Mouse (Mus musculus) stomach, embryonic 15.5 days (tissue): Measurements from ENCODE around the gene Cdk17. TPM values are rescaled to one million over a fixed set of nuclear protein-coding genes. Genes with fewer than 3 reads are reported as not detected.

Experiments used
- ATAC-seq: fragments of 200-750 bp; cut with Nextera tagmentation; 2 replicates; pipeline ENCODE4 v1.8.0; 2017; ENCODE audit warnings: low read depth, moderate number of reproducible peaks, moderate TSS enrichment; ENCODE audit not compliant: insufficient read depth, low FRiP score
- H3K27ac ChIP-seq: fragments of 300-500 bp; sonication (generic); 2 replicates; pipeline ENCODE4 v1.5.1; 2015; ENCODE audit warnings: mild to moderate bottlenecking, inconsistent platforms
- H3K27me3 ChIP-seq: fragments of 300-500 bp; sonication (generic); replicated peaks from 2 replicates; pipeline ENCODE4 v1.6.1; 2015; ENCODE audit warnings: inconsistent platforms
- H3K36me3 ChIP-seq: fragments of 300-500 bp; sonication (generic); 2 replicates; pipeline ENCODE4 v1.6.1; 2015; ENCODE audit warnings: inconsistent platforms
- H3K4me1 ChIP-seq: fragments of 300-500 bp; sonication (generic); 2 replicates; pipeline ENCODE4 v1.6.1; 2015; ENCODE audit warnings: inconsistent platforms
- H3K4me2 ChIP-seq: fragments of 300-500 bp; sonication (generic); 2 replicates; pipeline ENCODE4 v1.6.1; 2015; ENCODE audit warnings: mild to moderate bottlenecking, inconsistent platforms
- H3K4me3 ChIP-seq: fragments of 300-500 bp; sonication (generic); replicated peaks from 2 replicates; pipeline ENCODE4 v1.5.1; 2015; ENCODE audit warnings: inconsistent platforms
- H3K9ac ChIP-seq: fragments of 300-500 bp; sonication (generic); 2 replicates; pipeline ENCODE4 v1.6.1; 2015; ENCODE audit warnings: inconsistent platforms
- H3K9me3 ChIP-seq: fragments of 300-500 bp; sonication (generic); 2 replicates; pipeline ENCODE4 v1.6.1; 2016; ENCODE audit warnings: inconsistent platforms
- WGBS: fragments of 180-500 bp; shearing (Covaris S2); methylation state at CpG from one replicate; pipeline ENCODE4 v1.1.7; 2015; 5-methylcytosine and 5-hydroxymethylcytosine counted together
- polyA plus RNA-seq: library from polyadenylated mRNA; unstranded; fragments of >200 nt; fragmentation: Nextera tagmentation; extraction: Ambion mirVana; gene quantifications from 2 replicates; pipeline ENCODE4 v1.2.1, GENCODE M21; 2015

Gene Cdk17
- polyA plus RNA-seq, 1 experiment from 2014 or later, result 17.6 TPM

- no peaks in the 10 kb centered on the region for H3K9me3 ChIP-seq
- no peak overlapping the region for H3K27ac ChIP-seq
- peaks cover 2% of the 10 kb centered on the region; the same call in 1 of the 2 replicates for H3K4me1 ChIP-seq
- no peaks in the 10 kb centered on the region for H3K27me3 ChIP-seq
- H3K36me3 ChIP-seq, result peaks cover 43% of the 10 kb centered on the region
- no peak overlapping the region for H3K9ac ChIP-seq
- ATAC-seq, result no peak
- 69% methylated on average over 7 of the region's 7 CpGs for WGBS
- no peak overlapping the region for H3K4me3 ChIP-seq
- H3K4me2 ChIP-seq, result no peak overlapping the region
Observed at GRCm38 (mm10) chr10:93213339-93213738, 52.7 kb downstream of the Cdk17 start.

- H3K27ac ChIP-seq, result no peak overlapping the region
- no peak for ATAC-seq
Observed at GRCm38 (mm10) chr10:93214251-93214650, 53.6 kb downstream of the Cdk17 start.

GRCm38 (mm10) chr10:93215051-93215763 is 54.5 kb downstream of the Cdk17 start:
- WGBS, result 88% methylated on average over 8 of the region's 8 CpGs
- Histone ChIP-seq H3K9ac (no peak overlapping the region), H3K27ac (no peak overlapping the region), H3K4me2 (no peak overlapping the region), H3K9me3 (no peaks in the 10 kb centered on the region), H3K27me3 (no peaks in the 10 kb centered on the region), H3K4me1 (peaks cover 2% of the 10 kb centered on the region; the same call in 1 of the 2 replicates), H3K36me3 (peaks cover 43% of the 10 kb centered on the region), H3K4me3 (no peak overlapping the region)
- ATAC-seq, result no peak

More at GRCm38 (mm10) chr10:93214251-93214650, 53.6 kb downstream of the Cdk17 start:
- H3K9me3 ChIP-seq, result no peaks in the 10 kb centered on the region
- H3K4me2 ChIP-seq, result no peak overlapping the region
- H3K27me3 ChIP-seq, result no peaks in the 10 kb centered on the region
- peaks cover 43% of the 10 kb centered on the region for H3K36me3 ChIP-seq
- H3K4me3 ChIP-seq, result no peak overlapping the region
- 61% methylated on average over 4 of the region's 4 CpGs for WGBS
- peaks cover 2% of the 10 kb centered on the region; the same call in 1 of the 2 replicates for H3K4me1 ChIP-seq
- H3K9ac ChIP-seq, result no peak overlapping the region

GRCm38 (mm10) chr10:93225751-93226150 is 65.1 kb downstream of the Cdk17 start:
- Histone ChIP-seq H3K9me3 (no peaks in the 10 kb centered on the region), H3K9ac (no peak overlapping the region), H3K4me3 (no peak overlapping the region), H3K27me3 (no peaks in the 10 kb centered on the region), H3K4me1 (no peaks in the 10 kb centered on the region), H3K4me2 (no peak overlapping the region), H3K27ac (no peak overlapping the region), H3K36me3 (peaks cover under 1% of the 10 kb centered on the region; the same call in 1 of the 2 replicates)
- ATAC-seq, result no peak
- 82% methylated on average over 6 of the region's 6 CpGs for WGBS

- Histone ChIP-seq H3K36me3 (peaks cover 4% of the 10 kb centered on the region; the same call in 1 of the 2 replicates), H3K9ac (no peak overlapping the region), H3K9me3 (no peaks in the 10 kb centered on the region), H3K4me1 (no peaks in the 10 kb centered on the region), H3K27me3 (no peaks in the 10 kb centered on the region), H3K4me3 (no peak overlapping the region), H3K27ac (no peak overlapping the region), H3K4me2 (no peak overlapping the region)
- 63% methylated on average over 8 of the region's 8 CpGs for WGBS
- no peak for ATAC-seq
Observed at GRCm38 (mm10) chr10:93227921-93228320, 67.2 kb downstream of the Cdk17 start.

- Histone ChIP-seq H3K36me3 (peaks cover 4% of the 10 kb centered on the region; the same call in 1 of the 2 replicates), H3K27ac (no peak overlapping the region), H3K27me3 (no peaks in the 10 kb centered on the region), H3K4me1 (no peaks in the 10 kb centered on the region), H3K4me2 (no peak overlapping the region), H3K9ac (no peak overlapping the region), H3K4me3 (no peak overlapping the region), H3K9me3 (no peaks in the 10 kb centered on the region)
- WGBS, result 73% methylated on average over 11 of the region's 11 CpGs
- no peak for ATAC-seq
Observed at GRCm38 (mm10) chr10:93228401-93229007, 67.8 kb downstream of the Cdk17 start.

- H3K4me1 ChIP-seq, result no peaks in the 10 kb centered on the region
- no peak overlapping the region for H3K9ac ChIP-seq
- H3K36me3 ChIP-seq, result peaks cover 14% of the 10 kb centered on the region
- H3K4me2 ChIP-seq, result no peak overlapping the region
- no peak overlapping the region for H3K4me3 ChIP-seq
- 0 out of 2 replicates have a peak, but pooled peaks have one; percentile 39 for ATAC-seq
- H3K27ac ChIP-seq, result no peak overlapping the region
- no peaks in the 10 kb centered on the region for H3K9me3 ChIP-seq
- no peaks in the 10 kb centered on the region for H3K27me3 ChIP-seq
- WGBS, result 85% methylated on average over 4 of the region's 4 CpGs
Observed at GRCm38 (mm10) chr10:93231490-93231889, 70.8 kb downstream of the Cdk17 start.

GRCm38 (mm10) chr10:93231893-93232292 is 71.2 kb downstream of the Cdk17 start:
- Histone ChIP-seq H3K9ac (no peak overlapping the region), H3K36me3 (peaks cover 14% of the 10 kb centered on the region), H3K4me2 (no peak overlapping the region), H3K4me3 (no peak overlapping the region), H3K27ac (no peak overlapping the region), H3K4me1 (no peaks in the 10 kb centered on the region), H3K27me3 (no peaks in the 10 kb centered on the region), H3K9me3 (no peaks in the 10 kb centered on the region)
- ATAC-seq, result no peak
- WGBS, result 83% methylated on average over 5 of the region's 5 CpGs

- ATAC-seq, result no peak
- H3K27ac ChIP-seq, result no peak overlapping the region
Observed at GRCm38 (mm10) chr10:93233665-93234194, 73.1 kb downstream of the Cdk17 start.

GRCm38 (mm10) chr10:93234692-93235091 is 74.0 kb downstream of the Cdk17 start:
- no peak overlapping the region for H3K4me2 ChIP-seq

More at GRCm38 (mm10) chr10:93233665-93234194, 73.1 kb downstream of the Cdk17 start:
- WGBS, result 88% methylated on average over 6 of the region's 6 CpGs
- Histone ChIP-seq H3K9ac (no peak overlapping the region), H3K9me3 (no peaks in the 10 kb centered on the region), H3K36me3 (peaks cover 14% of the 10 kb centered on the region), H3K4me3 (no peak overlapping the region), H3K27me3 (no peaks in the 10 kb centered on the region), H3K4me2 (no peak overlapping the region), H3K4me1 (no peaks in the 10 kb centered on the region)

GRCm38 (mm10) chr10:93239201-93239806 is 78.6 kb downstream of the Cdk17 start:
- no peak overlapping the region for H3K27ac ChIP-seq
- no peaks in the 10 kb centered on the region for H3K9me3 ChIP-seq
- WGBS, result 65% methylated on average over 9 of the region's 9 CpGs
- H3K4me3 ChIP-seq, result no peak overlapping the region
- no peak overlapping the region for H3K9ac ChIP-seq
- no peak for ATAC-seq
- H3K36me3 ChIP-seq, result peaks cover 10% of the 10 kb centered on the region
- no peak overlapping the region for H3K4me2 ChIP-seq
- peaks cover 2% of the 10 kb centered on the region; the same call in 1 of the 2 replicates for H3K4me1 ChIP-seq
- H3K27me3 ChIP-seq, result no peaks in the 10 kb centered on the region

More at GRCm38 (mm10) chr10:93234692-93235091, 74.0 kb downstream of the Cdk17 start:
- H3K9ac ChIP-seq, result no peak overlapping the region
- H3K27ac ChIP-seq, result no peak overlapping the region
- peaks cover 18% of the 10 kb centered on the region for H3K36me3 ChIP-seq
- no peaks in the 10 kb centered on the region for H3K9me3 ChIP-seq
- no peak overlapping the region for H3K4me3 ChIP-seq
- H3K4me1 ChIP-seq, result no peaks in the 10 kb centered on the region
- no peaks in the 10 kb centered on the region for H3K27me3 ChIP-seq
- ATAC-seq, result no peak
- WGBS, result 91% methylated on average over 9 of the region's 9 CpGs
